Mouse (Mus musculus) CH12.LX (cell line): ENCODE results near the gene Mttp.

Source experiments
- CTCF ChIP-seq, 2 experiments: IDR thresholded peaks in 1 of 2; conservative IDR thresholded peaks in 1 of 2; 2 replicates each; pipeline ENCODE4 v1.5.1; 2011 to 2012; ENCODE audit warnings: low read depth in 2 of 2, low read length in 2 of 2, improper control_type of control experiment in 1 of 2, inconsistent platforms in 1 of 2, mild to moderate bottlenecking in 1 of 2, moderate library complexity in 1 of 2
- E2F4 ChIP-seq: IDR thresholded peaks from 2 replicates; pipeline ENCODE4 v1.6.1; 2011; ENCODE audit warnings: low read depth, low read length, improper control_type of control experiment; ENCODE audit not compliant: insufficient replicate concordance
- GABPA ChIP-seq: IDR thresholded peaks from 2 replicates; pipeline ENCODE4 v1.6.1; 2012; ENCODE audit warnings: low read depth, low read length, improper control_type of control experiment, inconsistent platforms; ENCODE audit not compliant: insufficient replicate concordance
- HCFC1 ChIP-seq: IDR thresholded peaks from 2 replicates; pipeline ENCODE4 v1.6.1; 2012; ENCODE audit warnings: low read depth, mild to moderate bottlenecking, inconsistent platforms, low read length, improper control_type of control experiment
- MAZ ChIP-seq: IDR thresholded peaks from 2 replicates; pipeline ENCODE4 v1.6.1; 2012; ENCODE audit warnings: low read depth, mild to moderate bottlenecking, inconsistent platforms, low read length, improper control_type of control experiment, moderate library complexity
- POLR2A ChIP-seq: IDR thresholded peaks from 2 replicates; pipeline ENCODE4 v1.6.1; 2011; ENCODE audit warnings: low read depth, mild to moderate bottlenecking, improper control_type of control experiment, low read length
- SIN3A ChIP-seq: IDR thresholded peaks from 2 replicates; pipeline ENCODE4 v1.6.1; 2012; ENCODE audit warnings: low read length, improper control_type of control experiment, inconsistent platforms
- SMC3 ChIP-seq: IDR thresholded peaks from 2 replicates; pipeline ENCODE4 v1.6.1; 2011; ENCODE audit warnings: low read depth, low read length, improper control_type of control experiment
- TBP ChIP-seq: conservative IDR thresholded peaks from 2 replicates; pipeline ENCODE4 v1.6.1; 2011; ENCODE audit warnings: low read depth, low read length, improper control_type of control experiment
- USF1 ChIP-seq: IDR thresholded peaks from 2 replicates; pipeline ENCODE4 v1.6.1; 2014; ENCODE audit warnings: low read depth, mild to moderate bottlenecking, inconsistent platforms, low read length, improper control_type of control experiment
- ZKSCAN1 ChIP-seq: IDR thresholded peaks from 2 replicates; pipeline ENCODE4 v1.6.1; 2012; ENCODE audit warnings: low read depth, inconsistent platforms, low read length, improper control_type of control experiment, borderline replicate concordance
- ZNF384 ChIP-seq: IDR thresholded peaks from 2 replicates; pipeline ENCODE4 v1.6.1; 2012; ENCODE audit warnings: low read depth, low read length, improper control_type of control experiment, inconsistent platforms

DNA sequence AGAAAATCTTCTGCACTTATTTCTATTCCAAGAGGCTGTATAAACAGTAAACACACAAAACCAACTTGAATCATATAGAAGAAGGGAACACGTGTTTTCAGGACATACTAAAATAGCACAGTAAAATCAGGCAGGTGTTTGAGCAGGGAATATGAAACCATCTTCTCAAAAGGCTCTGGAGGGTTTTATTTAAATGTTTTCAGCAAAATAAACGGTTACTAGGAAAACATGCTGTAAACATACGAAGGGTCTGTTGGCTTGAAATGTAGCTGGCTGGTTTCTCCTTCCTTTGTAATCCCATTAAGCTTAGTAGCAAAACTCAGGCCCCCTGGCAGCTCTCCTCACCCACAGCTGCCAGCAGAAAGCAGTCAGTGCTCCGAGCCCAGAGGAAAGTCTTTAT lies 86.5 kb downstream of the Mttp start:
- TF ChIP-seq MAZ (no peak), CTCF (conservative IDR thresholded peaks at IDR 0.05 in 1 of 2, IDR thresholded peaks at IDR 0.05 in 1 of 2; ENCODE audit: low read depth in 2 of 2, low read length in 2 of 2) (no peak), SIN3A (no peak), USF1 (no peak), TBP (no peak), E2F4 (no peak), POLR2A (no peak), GABPA (no peak), HCFC1 (no peak), ZNF384 (no peak), SMC3 (no peak), ZKSCAN1 (no peak)
